Mouse (Mus musculus) adipocyte (in vitro differentiated cells): ENCODE measurements around the gene Erbb4.
A peak's percentile ranks its signal among the peaks of the same experiment; 100 is the strongest.

Experiments used
- DNase-seq: peaks from one replicate; pipeline ENCODE4 v3.0.0-alpha.2; 2016; ENCODE audit warnings: low spot score

The Erbb4 gene

GRCm38 (mm10) chr1:69107485-69108158 lies at the start of gene Erbb4:
Gene Erbb4, minus strand, starts transcription at chr1:69108059.
- no peak for DNase-seq

- DNase-seq: no peak
These were observed 49.5 kb upstream of the Erbb4 start for GRCm38 (mm10) chr1:69157346-69157745.

- DNase-seq: no peak
These were observed 33.5 kb upstream of the Erbb4 start for GRCm38 (mm10) chr1:69141341-69141740.

GRCm38 (mm10) chr1:69139519-69139868 lies 31.6 kb upstream of the Erbb4 start:
- DNase-seq: no peak

GRCm38 (mm10) chr1:69138856-69139518 lies 31.1 kb upstream of the Erbb4 start:
- peak; percentile 86 for DNase-seq

- no peak for DNase-seq
These were observed 16.4 kb upstream of the Erbb4 start for GRCm38 (mm10) chr1:69124147-69124848.

GRCm38 (mm10) chr1:69118249-69118938 lies 10.5 kb upstream of the Erbb4 start:
- peak; percentile 4 for DNase-seq

GRCm38 (mm10) chr1:69108159-69108925 lies 483 bp upstream of the Erbb4 start:
- no peak for DNase-seq

GRCm38 (mm10) chr1:69106937-69107461 lies 860 bp downstream of the Erbb4 start:
- no peak for DNase-seq

- no peak for DNase-seq
These were observed 1.5 kb downstream of the Erbb4 start for GRCm38 (mm10) chr1:69106322-69106761.

- no peak for DNase-seq
These were observed 2.2 kb downstream of the Erbb4 start for GRCm38 (mm10) chr1:69105493-69106321.

GRCm38 (mm10) chr1:69105096-69105492 lies 2.8 kb downstream of the Erbb4 start:
- no peak for DNase-seq

- DNase-seq: no peak
These were observed 4.6 kb downstream of the Erbb4 start for GRCm38 (mm10) chr1:69103211-69103706.

- no peak for DNase-seq
These were observed 6.2 kb downstream of the Erbb4 start for GRCm38 (mm10) chr1:69101670-69102069.

- no peak for DNase-seq
These were observed 14.8 kb downstream of the Erbb4 start for GRCm38 (mm10) chr1:69093052-69093451.

- DNase-seq: no peak
These were observed 18.5 kb downstream of the Erbb4 start for GRCm38 (mm10) chr1:69089331-69089730.

GRCm38 (mm10) chr1:69085753-69086152 lies 22.1 kb downstream of the Erbb4 start:
- DNase-seq: no peak

GRCm38 (mm10) chr1:69048918-69049317 lies 58.9 kb downstream of the Erbb4 start:
- no peak for DNase-seq

GRCm38 (mm10) chr1:69046228-69046978 lies 61.5 kb downstream of the Erbb4 start:
- no peak for DNase-seq

GRCm38 (mm10) chr1:69027816-69028215 lies 80.0 kb downstream of the Erbb4 start:
- DNase-seq: no peak
